Mouse (Mus musculus) CH12.LX (cell line): Measurements from ENCODE around the gene Padi1. TPM values are rescaled to one million over a fixed set of nuclear protein-coding genes. Genes with fewer than 3 reads are reported as not detected.

ENCODE experiments used
- DNase-seq: peaks from one replicate; pipeline ENCODE4 v3.0.0-alpha.2; 2013; ENCODE audit errors: extremely low read depth
- H3K27ac ChIP-seq: 2 replicates; pipeline ENCODE4 v1.5.1; 2012; ENCODE audit warnings: low read depth, mild to moderate bottlenecking, control low read depth, moderate library complexity; ENCODE audit not compliant: insufficient read depth
- H3K27me3 ChIP-seq: replicated peaks from 2 replicates; pipeline ENCODE3; 2012; ENCODE audit warnings: inconsistent platforms
- H3K36me3 ChIP-seq, 2 experiments: replicated peaks in 1 of 2; 2 replicates each; pipeline versions ENCODE3 to v1.6.1; 2012; ENCODE audit warnings: inconsistent platforms in 1 of 2, low read length in 1 of 2, mild to moderate bottlenecking in 1 of 2, mixed read lengths in 1 of 2, moderate library complexity in 1 of 2; ENCODE audit not compliant: control insufficient read depth in 1 of 2, insufficient read depth in 1 of 2
- H3K4me1 ChIP-seq, 2 experiments: 2 replicates each; pipeline ENCODE4 v1.6.1; 2012; ENCODE audit warnings: inconsistent platforms in 1 of 2, moderate library complexity in 1 of 2; ENCODE audit not compliant: insufficient read depth in 2 of 2, control insufficient read depth in 1 of 2
- H3K4me2 ChIP-seq: 2 replicates; pipeline ENCODE4 v1.6.1; 2012; ENCODE audit warnings: low read depth, mild to moderate bottlenecking, control low read depth; ENCODE audit not compliant: poor library complexity, insufficient read depth, severe bottlenecking
- H3K4me3 ChIP-seq, 3 experiments: fragments of 150-350 bp in 1 of 3; sonication (generic) in 1 of 3; replicated peaks in 1 of 3; 2 replicates each; pipeline versions ENCODE3 to v1.5.1; 2011 to 2012; ENCODE audit warnings: low read depth in 2 of 3, low read length in 2 of 3, mild to moderate bottlenecking in 2 of 3, moderate library complexity in 2 of 3, control low read depth in 1 of 3, improper control_type of control experiment in 1 of 3, inconsistent platforms in 1 of 3, mixed read lengths in 1 of 3; ENCODE audit not compliant: poor library complexity in 1 of 3
- H3K79me2 ChIP-seq: replicated peaks from 2 replicates; pipeline ENCODE4 v1.6.1; 2012; ENCODE audit warnings: mild to moderate bottlenecking, moderate library complexity; ENCODE audit not compliant: control insufficient read depth, poor library complexity, insufficient read depth, severe bottlenecking; ENCODE audit errors: extremely low read depth
- H3K9ac ChIP-seq: 2 replicates; pipeline ENCODE4 v1.6.1; 2012; ENCODE audit warnings: low read depth, mild to moderate bottlenecking, control low read depth, moderate library complexity; ENCODE audit not compliant: insufficient read depth
- H3K9me3 ChIP-seq: replicated peaks from 2 replicates; pipeline ENCODE3; 2012; ENCODE audit warnings: low read length, inconsistent platforms, mixed read lengths
- BHLHE40 ChIP-seq: IDR thresholded peaks from 2 replicates; pipeline ENCODE4 v1.6.1; 2011; ENCODE audit warnings: mild to moderate bottlenecking, low read depth, low read length, improper control_type of control experiment
- CHD1 ChIP-seq: IDR thresholded peaks from 2 replicates; pipeline ENCODE4 v1.6.1; 2012; ENCODE audit warnings: low read depth, low read length, improper control_type of control experiment, inconsistent platforms
- CHD2 ChIP-seq: IDR thresholded peaks from 2 replicates; pipeline ENCODE4 v1.6.1; 2011; ENCODE audit warnings: low read length, improper control_type of control experiment
- CTCF ChIP-seq, 2 experiments: IDR thresholded peaks in 1 of 2; conservative IDR thresholded peaks in 1 of 2; 2 replicates each; pipeline ENCODE4 v1.5.1; 2011 to 2012; ENCODE audit warnings: low read depth in 2 of 2, low read length in 2 of 2, improper control_type of control experiment in 1 of 2, inconsistent platforms in 1 of 2, mild to moderate bottlenecking in 1 of 2, moderate library complexity in 1 of 2
- ELF1 ChIP-seq: IDR thresholded peaks from 2 replicates; pipeline ENCODE4 v1.6.1; 2014; ENCODE audit warnings: low read depth, mild to moderate bottlenecking, inconsistent platforms, low read length, improper control_type of control experiment
- EP300 ChIP-seq: IDR thresholded peaks from 2 replicates; pipeline ENCODE4 v1.6.1; 2011; ENCODE audit warnings: low read length, improper control_type of control experiment
- ETS1 ChIP-seq: conservative IDR thresholded peaks from 2 replicates; pipeline ENCODE4 v1.6.1; 2012; ENCODE audit warnings: low read depth, mild to moderate bottlenecking, inconsistent platforms, low read length, improper control_type of control experiment, moderate library complexity
- GABPA ChIP-seq: IDR thresholded peaks from 2 replicates; pipeline ENCODE4 v1.6.1; 2012; ENCODE audit warnings: low read depth, low read length, improper control_type of control experiment, inconsistent platforms; ENCODE audit not compliant: insufficient replicate concordance
- IRF4 ChIP-seq: IDR thresholded peaks from 2 replicates; pipeline ENCODE4 v1.6.1; 2014; ENCODE audit warnings: low read depth, mild to moderate bottlenecking, inconsistent platforms, low read length, improper control_type of control experiment
- JUN ChIP-seq: IDR thresholded peaks from 2 replicates; pipeline ENCODE4 v1.6.1; 2011; ENCODE audit warnings: low read depth, mild to moderate bottlenecking, low read length, improper control_type of control experiment, moderate library complexity; ENCODE audit not compliant: insufficient read depth
- MAFK ChIP-seq: IDR thresholded peaks from 2 replicates; pipeline ENCODE4 v1.6.1; 2011; ENCODE audit warnings: low read length, improper control_type of control experiment; ENCODE audit not compliant: insufficient replicate concordance
- MAX ChIP-seq: IDR thresholded peaks from 2 replicates; pipeline ENCODE4 v1.6.1; 2011; ENCODE audit warnings: low read length, improper control_type of control experiment
- MAZ ChIP-seq: IDR thresholded peaks from 2 replicates; pipeline ENCODE4 v1.6.1; 2012; ENCODE audit warnings: low read depth, mild to moderate bottlenecking, inconsistent platforms, low read length, improper control_type of control experiment, moderate library complexity
- NRF1 ChIP-seq: IDR thresholded peaks from 2 replicates; pipeline ENCODE4 v1.6.1; 2014; ENCODE audit warnings: low read depth, mild to moderate bottlenecking, inconsistent platforms, low read length, improper control_type of control experiment, moderate library complexity
- PAX5 ChIP-seq: IDR thresholded peaks from 2 replicates; pipeline ENCODE4 v1.6.1; 2012; ENCODE audit warnings: low read length, inconsistent platforms, mixed read lengths
- POLR2A ChIP-seq: IDR thresholded peaks from 2 replicates; pipeline ENCODE4 v1.6.1; 2011; ENCODE audit warnings: low read depth, mild to moderate bottlenecking, improper control_type of control experiment, low read length
- POLR2AphosphoS2 ChIP-seq: IDR thresholded peaks from 2 replicates; pipeline ENCODE4 v1.6.1; 2011; ENCODE audit warnings: low read depth, low read length, improper control_type of control experiment
- SMC3 ChIP-seq: IDR thresholded peaks from 2 replicates; pipeline ENCODE4 v1.6.1; 2011; ENCODE audit warnings: low read depth, low read length, improper control_type of control experiment
- USF1 ChIP-seq: IDR thresholded peaks from 2 replicates; pipeline ENCODE4 v1.6.1; 2014; ENCODE audit warnings: low read depth, mild to moderate bottlenecking, inconsistent platforms, low read length, improper control_type of control experiment
- ZC3H11A ChIP-seq: IDR thresholded peaks from 2 replicates; pipeline ENCODE4 v1.6.1; 2012; ENCODE audit warnings: low read depth, mild to moderate bottlenecking, inconsistent platforms, low read length, improper control_type of control experiment
- ZNF384 ChIP-seq: IDR thresholded peaks from 2 replicates; pipeline ENCODE4 v1.6.1; 2012; ENCODE audit warnings: low read depth, low read length, improper control_type of control experiment, inconsistent platforms
- dilution Hi-C: fragments of 300-500 bp; cut with MboI; formaldehyde crosslinking; loops from 2 replicates; pipeline ENCODE4 v1.14.3; 2020; ENCODE audit warnings: low sequenced_read_pairs; ENCODE audit not compliant: extremely low pct_unique_long_range_greater_than_20kb, extremely low pct_ligation_motif_present
- in situ Hi-C: fragments of 300-500 bp; cut with MboI; formaldehyde crosslinking; loops from 3 replicates; pipeline ENCODE4 v1.14.3; 2019; ENCODE audit warnings: low sequenced_read_pairs, low pct_ligation_motif_present, low pct_unique_long_range_greater_than_20kb, mixed read lengths
- polyA plus RNA-seq: library from polyadenylated mRNA; unstranded; fragments of >175 nt; gene quantifications from 2 replicates; pipeline ENCODE4 v1.2.1, GENCODE M21; 2012; ENCODE audit warnings: low read depth; ENCODE audit not compliant: insufficient read length
- total RNA-seq, 2 experiments: library from RNA; depleted of rRNA; stranded (reverse); fragments of 300-350 nt in 1 of 2; fragments of >200 nt in 1 of 2; gene quantifications; 2 replicates each; pipeline ENCODE4 v1.2.3; 2012 to 2014

Padi1 gene
- total and polyA plus RNA-seq, 3 experiments = 0.04 TPM; not detected in 2

GRCm38 (mm10) chr4:140834327-140834934, 11.1 kb downstream of the Padi1 start:
- Histone ChIP-seq H3K27ac (no peak overlapping the region), H3K4me1 (0 out of 4 replicates have a peak, but pooled peaks cover 0 to 2% of the 10 kb centered on the region in 2 experiments), H3K36me3 (no peaks in the 10 kb centered on the region), H3K9ac (no peak overlapping the region), H3K79me2 (no peaks in the 10 kb centered on the region), H3K4me2 (no peak overlapping the region), H3K9me3 (no peaks in the 10 kb centered on the region), H3K27me3 (peaks cover 86% of the 10 kb centered on the region), H3K4me3 (no peak overlapping the region)
- dilution Hi-C loops = no loop called here
- no peak for TF ChIP-seq ELF1
- no peak for TF ChIP-seq POLR2A
- no peak for TF ChIP-seq CTCF (conservative IDR thresholded peaks at IDR 0.05 in 1 of 2, IDR thresholded peaks at IDR 0.05 in 1 of 2; ENCODE audit: low read depth in 2 of 2, low read length in 2 of 2)
- in situ Hi-C loops = no loop called here
- DNase-seq = no peak

GRCm38 (mm10) chr4:140832821-140833220, 12.8 kb downstream of the Padi1 start:
- Histone ChIP-seq H3K9ac (no peak overlapping the region), H3K36me3 (no peaks in the 10 kb centered on the region), H3K27ac (no peak overlapping the region), H3K27me3 (peaks cover 92% of the 10 kb centered on the region), H3K4me1 (0 out of 4 replicates have a peak, but pooled peaks cover 0 to 1% of the 10 kb centered on the region in 2 experiments), H3K4me2 (no peak overlapping the region), H3K9me3 (no peaks in the 10 kb centered on the region)
- in situ Hi-C loops = no loop called here
- dilution Hi-C loops = no loop called here
- DNase-seq = no peak
- TF ChIP-seq BHLHE40 (no peak), CHD1 (no peak), MAFK (no peak), SMC3 (no peak), ELF1 (no peak), EP300 (no peak), POLR2AphosphoS2 (no peak), MAZ (no peak)
- TF ChIP-seq, all 38 proteins: peak for 0
- no peaks in the 10 kb centered on the region for H3K79me2 ChIP-seq
- H3K4me3 ChIP-seq = no peak overlapping the region

GRCm38 (mm10) chr4:140831808-140832207, 13.8 kb downstream of the Padi1 start:
- H3K9ac ChIP-seq = no peak overlapping the region
- no peaks in the 10 kb centered on the region for H3K4me1 ChIP-seq
- no peak overlapping the region for H3K4me3 ChIP-seq
- in situ Hi-C loops = no loop called here
- TF ChIP-seq USF1 = no peak
- TF ChIP-seq ZC3H11A = no peak
- no peak for TF ChIP-seq CTCF (conservative IDR thresholded peaks at IDR 0.05 in 1 of 2, IDR thresholded peaks at IDR 0.05 in 1 of 2; ENCODE audit: low read depth in 2 of 2, low read length in 2 of 2)
- TF ChIP-seq GABPA = no peak
- TF ChIP-seq CHD1 = no peak
- no peak for TF ChIP-seq IRF4
- no peak for TF ChIP-seq ZNF384
- no peak for TF ChIP-seq MAX
- TF ChIP-seq NRF1 = no peak
- TF ChIP-seq MAZ = no peak
- no peak for TF ChIP-seq JUN
- no peak for TF ChIP-seq PAX5
- no peak for TF ChIP-seq ETS1
- no peak for TF ChIP-seq CHD2
- H3K79me2 ChIP-seq = no peaks in the 10 kb centered on the region
- no peaks in the 10 kb centered on the region for H3K36me3 ChIP-seq
- H3K27me3 ChIP-seq = peaks cover 96% of the 10 kb centered on the region
- no peak overlapping the region for H3K27ac ChIP-seq
- dilution Hi-C loops = no loop called here
- DNase-seq = no peak
- H3K9me3 ChIP-seq = no peaks in the 10 kb centered on the region
- H3K4me2 ChIP-seq = no peak overlapping the region
